ENCODE assay signal across 9 mouse cellular contexts in genomic region chr15:97498375-97498774, GRCm38 (mm10).
DNase-seq lines count a peak whose midpoint lies in the region; ATAC-seq and TF ChIP-seq lines count a peak whose summit lies in the region.
"Had no signal": no experiment of that assay in that cellular context is flagged by ENCODE, and none has a peak within 500 bp of the region (broad histone marks: within the 10 kb centered on the region; RNA-seq: fewer than 3 reads in every experiment).

No protein-coding gene starts in this region.

- TF ChIP-seq CTCF in CH12.LX (conservative IDR thresholded peaks at IDR 0.05 in 1 of 2, IDR thresholded peaks at IDR 0.05 in 1 of 2; ENCODE audit: low read depth in 2 of 2, low read length in 2 of 2) = peak in 1 of 2 experiments; percentile 98; a peak in 3 of 4 replicates

- no peaks in the 10 kb centered on the region; the same call in 1 of the 2 replicates for H3K9me3 ChIP-seq in kidney, embryonic 15.5 days (replicated peaks)
- peaks cover 8% of the 10 kb centered on the region for H3K9me3 ChIP-seq in CH12.LX (replicated peaks; ENCODE audit: low read length)
- no peaks in the 10 kb centered on the region for H3K9me3 ChIP-seq in forebrain, embryonic 14.5 days (replicated peaks; ENCODE audit: control insufficient read depth, low read length)

- no peak for TF ChIP-seq EP300 in CH12.LX (IDR thresholded peaks at IDR 0.05; ENCODE audit: low read length)

- no peak overlapping the region for H3K27ac ChIP-seq in kidney, embryonic 15.5 days
- no peak overlapping the region for H3K27ac ChIP-seq in CH12.LX (ENCODE audit: insufficient read depth, low read depth)
- no peak overlapping the region for H3K27ac ChIP-seq in forebrain, embryonic 14.5 days (ENCODE audit: low read depth, low read length)
- H3K27ac ChIP-seq: midbrain, embryonic 12.5 days had no signal

- TF ChIP-seq POLR2A in CH12.LX (IDR thresholded peaks at IDR 0.05; ENCODE audit: low read depth, low read length) = no peak

- H3K36me3 ChIP-seq in kidney, embryonic 15.5 days = no peaks in the 10 kb centered on the region
- H3K36me3 ChIP-seq in CH12.LX (replicated peaks in 1 of 2; ENCODE audit: control insufficient read depth in 1 of 2, insufficient read depth in 1 of 2, low read length in 1 of 2) = no peaks in the 10 kb centered on the region
- H3K36me3 ChIP-seq in splenic B cell, adult 2 months (ENCODE audit: control insufficient read depth, insufficient read depth, low read length, poor library complexity, severe bottlenecking) = no peaks in the 10 kb centered on the region
- no peaks in the 10 kb centered on the region for H3K36me3 ChIP-seq in forebrain, embryonic 14.5 days (ENCODE audit: control insufficient read depth, insufficient read depth, low read length)
- H3K36me3 ChIP-seq: midbrain, embryonic 12.5 days had no signal

- dilution Hi-C loops in CH12.LX (cut with MboI; ENCODE audit: extremely low pct_ligation_motif_present, extremely low pct_unique_long_range_greater_than_20kb, low sequenced_read_pairs) = no loop called here

- H3K4me3 ChIP-seq in kidney, embryonic 15.5 days (replicated peaks) = no peak overlapping the region
- H3K4me3 ChIP-seq in CH12.LX (replicated peaks in 1 of 3; ENCODE audit: low read depth in 2 of 3, low read length in 2 of 3, poor library complexity in 1 of 3) = no peak overlapping the region
- H3K4me3 ChIP-seq in forebrain, embryonic 14.5 days (ENCODE audit: low read depth, low read length) = no peak overlapping the region
- H3K4me3 ChIP-seq: midbrain, embryonic 12.5 days had no signal

- no peaks in the 10 kb centered on the region for H3K27me3 ChIP-seq in kidney, embryonic 15.5 days
- H3K27me3 ChIP-seq in CH12.LX (replicated peaks) = no peaks in the 10 kb centered on the region
- H3K27me3 ChIP-seq in splenic B cell, adult 2 months (ENCODE audit: control insufficient read depth, insufficient read depth, low read length, poor library complexity, severe bottlenecking) = no peaks in the 10 kb centered on the region; the same call in 1 of the 2 replicates
- no peaks in the 10 kb centered on the region for H3K27me3 ChIP-seq in forebrain, embryonic 14.5 days (replicated peaks; ENCODE audit: control insufficient read depth, insufficient read depth, low read length)
- H3K27me3 ChIP-seq: midbrain, embryonic 12.5 days had no signal

- no peak overlapping the region for H3K9ac ChIP-seq in kidney, embryonic 15.5 days
- no peak overlapping the region for H3K9ac ChIP-seq in CH12.LX (ENCODE audit: insufficient read depth, low read depth)
- no peak overlapping the region for H3K9ac ChIP-seq in forebrain, embryonic 14.5 days (ENCODE audit: low read length)
- H3K9ac ChIP-seq: midbrain, embryonic 12.5 days had no signal

- no peaks in the 10 kb centered on the region for H3K4me1 ChIP-seq in kidney, embryonic 15.5 days
- H3K4me1 ChIP-seq in CH12.LX (ENCODE audit: control insufficient read depth in 1 of 2, insufficient read depth in 2 of 2) = peaks cover 2 to 19% of the 10 kb centered on the region in 2 experiments; a peak in 2 of 4 replicates
- H3K4me1 ChIP-seq in forebrain, embryonic 14.5 days (ENCODE audit: control insufficient read depth, insufficient read depth, low read length) = no peaks in the 10 kb centered on the region
- H3K4me1 ChIP-seq: midbrain, embryonic 12.5 days had no signal

- ATAC-seq in kidney, embryonic 15.5 days (replicated peaks; ENCODE audit: low FRiP score) = no peak
- no peak for ATAC-seq in forebrain, embryonic 14.5 days
- no peak for ATAC-seq in cerebellum, adult (ENCODE audit: insufficient number of reproducible peaks, low FRiP score, low TSS enrichment)

- peak; percentile 7 for DNase-seq in kidney, adult 18-20 months
- peak; percentile 81 for DNase-seq in CH12.LX (ENCODE audit: extremely low read depth)
- DNase-seq in lung, adult 18-20 months = peak; percentile 41 to 43
- peak; percentile 86 for DNase-seq in splenic B cell, adult 2 months (ENCODE audit: low read depth, low spot score)
- no peak for DNase-seq in forebrain, embryonic 14.5 days (ENCODE audit: low spot score)
- no peak for DNase-seq in embryo, embryonic 10.5 days (ENCODE audit: low spot score)

- TF ChIP-seq RAD21 in CH12.LX (IDR thresholded peaks at IDR 0.05; ENCODE audit: low read depth, low read length) = peak; percentile 86

- no peak overlapping the region for H3K4me2 ChIP-seq in kidney, embryonic 15.5 days
- H3K4me2 ChIP-seq in CH12.LX (ENCODE audit: insufficient read depth, low read depth, poor library complexity, severe bottlenecking) = no peak overlapping the region
- H3K4me2 ChIP-seq in forebrain, embryonic 14.5 days (ENCODE audit: low read length) = no peak overlapping the region
- H3K4me2 ChIP-seq: midbrain, embryonic 12.5 days had no signal

- H3K79me2 ChIP-seq in CH12.LX (replicated peaks; ENCODE audit: control insufficient read depth, extremely low read depth, insufficient read depth, poor library complexity, severe bottlenecking) = no peaks in the 10 kb centered on the region

- 89% methylated on average over 3 of the region's 3 CpGs for whole genome bisulfite sequencing in kidney, embryonic 15.5 days
- 83% methylated on average over 3 of the region's 3 CpGs for WGBS in forebrain, embryonic 14.5 days

- in situ Hi-C loops in CH12.LX (cut with MboI; ENCODE audit: low pct_ligation_motif_present, low pct_unique_long_range_greater_than_20kb, low sequenced_read_pairs) = loop anchor here (10.0 kb wide), 2 partner anchors 254 to 1426 kb away; partner anchors contain the start of genes Amigo2 and Pced1b

TF ChIP-seq in CH12.LX, 34 proteins besides CTCF, POLR2A, EP300 and RAD21:
- TF ChIP-seq IRF4 (IDR thresholded peaks at IDR 0.05; ENCODE audit: low read depth, low read length) (0 out of 2 replicates have a peak, but pooled peaks have one; percentile 10), NELFE (IDR thresholded peaks at IDR 0.05; ENCODE audit: low read depth, low read length) (peak; percentile 49; the same call in 1 of the 2 replicates), ZC3H11A (IDR thresholded peaks at IDR 0.05; ENCODE audit: low read depth, low read length) (peak; percentile 94), GABPA (IDR thresholded peaks at IDR 0.05; ENCODE audit: insufficient replicate concordance, low read depth, low read length) (no peak), SMC3 (IDR thresholded peaks at IDR 0.05; ENCODE audit: low read depth, low read length) (peak; percentile 96)

Comparison
In these comparisons a context has a peak if more than half of its experiments do, and no peak if none do; other contexts are left out.
1. DNase-seq: peak in kidney, adult 18-20 months (single experiment), CH12.LX (single experiment), lung, adult 18-20 months (2 of 2) and splenic B cell, adult 2 months (single experiment); none in forebrain, embryonic 14.5 days (single experiment) and embryo, embryonic 10.5 days (single experiment).